Mouse (Mus musculus) liver, postnatal 0 days (tissue): ENCODE measurements around the gene Rplp0.

Source experiments
- CTCF ChIP-seq: sonication (generic); IDR thresholded peaks from 2 replicates; pipeline ENCODE4 v1.5.1; 2016; ENCODE audit warnings: antibody characterized with exemption, low read depth
- EP300 ChIP-seq: IDR thresholded peaks from 2 replicates; pipeline ENCODE4 v1.6.1; 2016; ENCODE audit warnings: antibody characterized with exemption, low read depth, mild to moderate bottlenecking

GRCm38 (mm10) chr5:115512375-115512774 is 46.9 kb upstream of the Rplp0 start:
- no peak for TF ChIP-seq CTCF
- TF ChIP-seq EP300 = no peak
